Mouse (Mus musculus) layer of hippocampus, postnatal 14 days (tissue): ENCODE measurements around the gene Nfia. TPM values are rescaled to one million over a fixed set of nuclear protein-coding genes. Genes with fewer than 3 reads are reported as not detected.

Experiments
- DNase-seq, 2 experiments: peaks; one replicate each; pipeline ENCODE4 v3.0.0; 2021 to 2022; ENCODE audit warnings: low spot score in 2 of 2, mixed read lengths in 1 of 2
- total RNA-seq, 2 experiments: library from RNA; stranded (reverse); gene quantifications; 2 replicates each; pipeline ENCODE4 v1.2.3; 2021

The Nfia gene
- total RNA-seq, 2 experiments from 2014 or later = 131 to 132 TPM

DNA sequence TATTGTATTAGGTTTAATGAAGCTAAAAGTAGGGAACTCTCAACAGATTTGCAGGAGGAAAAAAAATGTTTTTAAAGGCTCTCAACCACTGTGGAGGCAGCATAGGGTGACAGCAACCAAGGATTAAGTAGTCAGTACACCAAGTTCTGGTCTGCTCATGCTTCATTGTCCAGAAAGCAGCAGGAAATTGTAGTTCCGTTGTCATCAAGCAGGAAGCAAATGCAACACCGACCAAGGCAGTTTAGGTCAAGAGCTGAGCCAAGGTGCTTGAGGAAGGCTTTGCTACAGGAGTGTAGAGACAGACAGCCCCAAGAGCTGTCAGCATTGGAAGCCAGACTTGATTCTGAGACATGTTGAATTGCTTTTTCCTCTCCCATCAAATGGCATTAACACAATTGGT, 342.4 kb downstream of the Nfia start:
- DNase-seq = no peak

DNA sequence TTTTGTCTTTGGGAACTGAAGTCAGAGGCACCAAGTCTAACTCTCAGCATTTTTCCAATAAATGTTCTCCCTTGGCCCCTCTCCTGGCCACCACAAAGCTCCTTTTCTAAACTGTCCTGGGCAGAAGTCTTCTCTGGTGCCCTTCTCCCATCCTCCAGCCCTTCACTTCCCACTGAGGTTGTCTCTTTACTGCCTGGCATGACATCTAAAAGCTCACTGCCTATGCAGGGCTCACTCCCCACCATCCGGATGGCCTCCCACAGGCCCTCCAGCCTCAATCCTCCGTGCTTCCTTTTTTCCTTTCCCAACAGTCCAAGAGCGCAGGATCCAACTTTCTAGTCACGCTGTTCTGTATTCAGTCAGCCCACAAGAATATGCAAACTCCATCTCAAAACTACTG, 342.9 kb downstream of the Nfia start:
- DNase-seq = no peak

- DNase-seq = no peak
These were observed 343.5 kb downstream of the Nfia start for GRCm38 (mm10) chr4:98116046-98116445.

- no peak for DNase-seq
These were observed 345.6 kb downstream of the Nfia start for GRCm38 (mm10) chr4:98118126-98118525.

GRCm38 (mm10) chr4:98118761-98119675, 346.5 kb downstream of the Nfia start:
- no peak for DNase-seq

GRCm38 (mm10) chr4:98119949-98120531, 347.5 kb downstream of the Nfia start:
- no peak for DNase-seq

DNA sequence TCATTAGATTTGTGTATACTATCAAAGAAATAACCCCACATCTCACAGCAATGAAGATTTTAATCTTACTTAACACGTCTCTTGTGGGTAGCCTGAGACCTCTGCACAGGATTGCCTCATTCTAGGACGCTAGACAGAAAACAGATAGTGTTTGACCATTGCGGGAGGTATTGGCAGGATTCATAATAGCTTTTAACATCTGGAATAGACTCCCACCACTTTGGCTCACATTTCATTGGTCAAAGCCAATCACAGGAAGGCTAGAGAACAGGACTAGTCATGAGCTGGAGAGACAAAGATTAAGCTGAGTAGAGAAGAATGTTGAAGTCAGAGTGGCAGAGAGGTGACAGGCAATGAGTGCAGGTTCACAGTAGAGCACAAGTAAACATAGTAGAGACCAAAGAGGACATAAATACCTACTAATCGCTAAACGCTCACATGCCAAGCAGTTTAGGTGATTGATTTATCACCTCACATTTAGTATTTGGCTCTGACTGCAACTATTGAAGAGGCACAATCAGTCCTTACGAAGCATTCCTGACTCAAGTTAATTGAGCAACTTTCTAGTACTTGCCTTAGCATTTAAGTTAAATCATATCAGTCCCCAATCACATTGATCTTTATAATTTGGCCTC, 348.3 kb downstream of the Nfia start:
- no peak for DNase-seq

DNA sequence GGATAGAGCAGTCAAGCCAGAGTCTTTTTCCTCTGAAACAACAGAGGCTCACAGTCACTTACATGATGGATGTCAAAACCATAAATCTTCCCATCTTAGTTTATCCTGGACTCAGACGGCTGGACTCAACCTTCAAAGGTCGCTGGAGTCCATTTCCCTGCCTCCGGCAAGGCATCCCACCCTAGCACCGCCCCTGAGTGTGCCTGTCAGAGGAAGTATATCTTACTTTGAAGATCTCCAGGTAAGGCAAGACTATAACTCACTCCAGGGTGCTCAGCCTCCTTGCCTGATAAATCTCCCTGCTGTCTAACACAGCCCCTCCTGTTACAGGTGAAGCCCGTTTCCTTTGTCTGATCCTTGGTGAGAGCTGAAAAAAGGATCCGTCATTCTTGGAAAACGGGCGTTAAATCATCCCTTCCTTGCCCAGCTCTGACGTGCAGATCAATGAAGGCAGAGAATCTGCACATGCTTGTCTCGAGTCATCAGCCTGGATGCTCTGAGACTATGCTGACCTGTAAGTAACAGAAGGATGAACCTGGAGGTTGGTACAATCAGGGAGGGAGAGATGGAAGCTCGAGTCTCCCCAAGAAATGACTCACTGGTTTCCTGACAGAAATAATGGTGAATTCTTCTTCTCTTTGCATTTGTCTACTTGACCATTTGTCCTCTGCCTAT, 353.6 kb downstream of the Nfia start:
- DNase-seq = no peak

GRCm38 (mm10) chr4:98130798-98131197, 358.3 kb downstream of the Nfia start:
- no peak for DNase-seq

- no peak for DNase-seq
These were observed 361.5 kb downstream of the Nfia start for GRCm38 (mm10) chr4:98134027-98134426.

GRCm38 (mm10) chr4:98136072-98136471, 363.5 kb downstream of the Nfia start:
- DNase-seq = no peak

GRCm38 (mm10) chr4:98142879-98143436, 370.4 kb downstream of the Nfia start:
- no peak for DNase-seq

GRCm38 (mm10) chr4:98150576-98150975, 378.0 kb downstream of the Nfia start:
- DNase-seq = no peak

DNA sequence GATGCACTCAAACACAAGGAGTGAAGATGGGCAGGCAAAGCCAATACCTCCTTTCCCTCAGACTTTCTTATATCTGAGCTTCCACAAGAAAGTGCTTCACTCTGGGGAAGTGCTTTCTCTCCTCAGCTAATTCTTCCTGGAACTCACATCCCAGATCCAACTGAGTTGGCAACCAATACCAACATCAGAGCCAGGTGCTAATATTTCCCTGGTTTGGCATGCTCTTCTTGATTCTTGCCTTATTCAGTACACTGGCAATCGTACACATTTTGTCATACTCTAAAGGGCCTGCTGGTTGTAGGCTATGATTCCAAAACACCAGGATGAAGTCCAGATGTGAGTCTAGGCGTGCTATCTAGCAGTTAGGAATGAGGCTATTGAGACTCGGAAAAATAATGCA, 385.4 kb downstream of the Nfia start:
- no peak for DNase-seq

- no peak for DNase-seq
These were observed 393.8 kb downstream of the Nfia start for GRCm38 (mm10) chr4:98166379-98166778.

Other genes with a start within 250 kb of the Nfia start
- gene E130114P18Rik, start 5.3 kb downstream of the Nfia start, total RNA-seq = 10 to 100 TPM in 1 of 2 experiments, 1 to 10 TPM in 1; 8.4 to 11.7 TPM